Mouse (Mus musculus) heart, postnatal 14 days (tissue): Measurements from ENCODE around the gene Fndc7. TPM values are rescaled to one million over a fixed set of nuclear protein-coding genes. Genes with fewer than 3 reads are reported as not detected.

Experiments used
- DNase-seq, 2 experiments: peaks; one replicate each; pipeline ENCODE4 v3.0.0; 2021 to 2022
- intact Hi-C: fragments of 180-260 bp; cut with DNase I; formaldehyde crosslinking; loops from one replicate; pipeline ENCODE4 v1.15.1; 2025
- total RNA-seq, 2 experiments: library from RNA; stranded (reverse); gene quantifications; 2 replicates each; pipeline ENCODE4 v1.2.3; 2021

The Fndc7 gene
- total RNA-seq, 2 experiments from 2014 or later: 0.12 TPM; not detected in 1

- intact Hi-C loops: no loop called here
- no peak for DNase-seq
Measured at GRCm38 (mm10) chr3:108815631-108816030, 74.2 kb downstream of the Fndc7 start.

GRCm38 (mm10) chr3:108810747-108811263 lies 79.0 kb downstream of the Fndc7 start:
- intact Hi-C loops: no loop called here

GRCm38 (mm10) chr3:108805622-108806021 lies 84.2 kb downstream of the Fndc7 start:
- intact Hi-C loops: no loop called here
- DNase-seq: no peak

More at GRCm38 (mm10) chr3:108810747-108811263, 79.0 kb downstream of the Fndc7 start:
- no peak for DNase-seq

Other genes with a start within 250 kb of the Fndc7 start
- gene Clcc1, start 236.1 kb downstream of the Fndc7 start, total RNA-seq: 10 to 100 TPM; 35.5 to 36.0 TPM
- gene Gpsm2, start 167.7 kb downstream of the Fndc7 start, total RNA-seq: 1 to 10 TPM; 3.7 to 5.1 TPM
- under 1 TPM in 1 of 2 experiments, not detected in 1; 0.07 TPM for gene Aknad1, start 150.3 kb downstream of the Fndc7 start, total RNA-seq
- 10 to 100 TPM; 25.9 to 31.3 TPM for gene Stxbp3, start 49.5 kb downstream of the Fndc7 start, total RNA-seq
- gene Prpf38b, start 21.7 kb upstream of the Fndc7 start, total RNA-seq: 10 to 100 TPM; 27.7 to 28.1 TPM
- gene Henmt1, start 49.9 kb upstream of the Fndc7 start, total RNA-seq: not detected
- not detected for gene Gm9857, start 50.4 kb upstream of the Fndc7 start, total RNA-seq
- 10 to 100 TPM; 17.2 to 18.1 TPM for gene Fam102b, start 137.6 kb upstream of the Fndc7 start, total RNA-seq
- not detected for gene Slc25a54, start 190.5 kb upstream of the Fndc7 start, total RNA-seq
- 1 to 10 TPM; 7.7 to 9.3 TPM for gene Slc25a24, start 233.1 kb upstream of the Fndc7 start, total RNA-seq